Mouse (Mus musculus) layer of hippocampus, adult 9-11 months (tissue): ENCODE data around the gene Cldn6.
A peak's percentile ranks its signal among the peaks of the same experiment; 100 is the strongest.

Source experiments
- DNase-seq: peaks from one replicate; pipeline ENCODE4 v3.0.0; 2022

Cldn6 gene

GRCm38 (mm10) chr17:23675564-23676281 lies 3.3 kb upstream of the Cldn6 start:
- DNase-seq, result no peak

DNA sequence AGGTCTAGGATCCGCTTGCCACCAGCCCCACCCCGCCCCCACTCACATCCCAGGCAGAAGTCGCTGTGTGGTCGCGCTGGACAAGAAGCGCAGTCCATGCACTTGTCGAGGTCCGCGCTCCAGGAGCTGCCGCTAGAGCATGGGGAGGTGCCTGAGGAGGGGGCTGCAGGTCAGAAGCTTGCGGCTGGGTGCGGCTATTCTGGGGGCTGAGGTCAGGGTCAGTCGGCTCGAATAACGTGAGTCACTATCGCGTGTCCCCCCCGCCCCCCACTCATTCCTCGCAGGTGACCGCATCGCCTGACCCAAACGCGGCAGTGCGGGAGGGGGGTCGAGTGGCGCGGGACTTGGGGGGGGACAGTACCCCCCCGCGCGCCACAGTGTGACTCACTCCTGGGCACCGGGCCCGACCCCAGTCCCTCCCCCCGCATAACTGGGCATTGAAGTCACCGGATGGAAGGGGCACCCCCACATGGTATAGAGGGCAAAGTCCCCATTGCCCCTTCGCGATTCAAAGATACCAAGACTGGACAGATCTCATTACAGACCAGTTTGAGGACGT lies 2.5 kb upstream of the Cldn6 start:
- no peak for DNase-seq

DNA sequence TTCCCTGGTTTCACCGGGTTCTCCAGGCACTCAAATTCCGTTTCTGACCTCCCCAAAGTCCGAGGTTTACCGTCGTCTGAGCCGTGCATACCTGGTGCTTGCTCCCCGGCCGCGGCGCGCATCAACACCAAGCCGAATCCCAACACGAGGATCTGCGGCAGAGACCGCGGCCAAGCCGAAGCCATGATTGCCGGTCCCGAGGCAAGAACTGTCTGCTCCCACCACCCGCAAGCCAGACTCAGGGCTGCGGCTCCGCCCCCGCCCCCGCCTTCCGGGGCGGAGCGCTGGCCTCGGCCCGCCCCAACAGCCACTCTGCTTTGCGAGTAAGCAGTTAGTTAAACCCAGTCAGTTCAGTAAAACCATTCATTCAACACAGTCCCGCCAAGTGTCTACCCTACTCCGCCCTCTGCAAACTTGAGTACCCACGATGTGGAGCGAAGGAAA lies 1.8 kb upstream of the Cldn6 start, which contains the start of gene Tnfrsf12a:
Tnfrsf12a (minus strand) TSS at position 233 of the 444 bp plus-strand sequence.
- DNase-seq, result peak; percentile 79

DNA sequence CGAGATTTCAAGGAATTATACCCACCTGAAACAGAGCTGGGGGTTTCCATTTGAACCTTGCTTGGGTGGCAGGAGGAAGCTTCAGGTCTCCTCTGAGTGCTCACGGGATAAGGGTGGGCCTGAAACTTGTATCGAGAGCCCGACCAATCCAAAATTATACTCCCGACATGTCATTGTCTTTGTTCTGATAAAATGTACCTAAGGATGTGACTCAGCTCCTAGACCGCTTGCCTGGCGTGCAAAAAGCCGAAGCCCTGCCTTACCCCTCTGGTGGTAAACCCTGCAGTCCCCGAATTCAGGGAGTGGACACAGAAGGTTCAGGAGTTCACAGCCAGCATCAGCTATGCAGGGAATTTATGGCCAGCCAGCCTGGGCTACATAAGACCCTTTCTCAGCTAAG lies 1.3 kb downstream of the Cldn6 start:
- DNase-seq, result no peak

- no peak for DNase-seq
These were observed 2.0 kb downstream of the Cldn6 start for GRCm38 (mm10) chr17:23681086-23681485.

DNA sequence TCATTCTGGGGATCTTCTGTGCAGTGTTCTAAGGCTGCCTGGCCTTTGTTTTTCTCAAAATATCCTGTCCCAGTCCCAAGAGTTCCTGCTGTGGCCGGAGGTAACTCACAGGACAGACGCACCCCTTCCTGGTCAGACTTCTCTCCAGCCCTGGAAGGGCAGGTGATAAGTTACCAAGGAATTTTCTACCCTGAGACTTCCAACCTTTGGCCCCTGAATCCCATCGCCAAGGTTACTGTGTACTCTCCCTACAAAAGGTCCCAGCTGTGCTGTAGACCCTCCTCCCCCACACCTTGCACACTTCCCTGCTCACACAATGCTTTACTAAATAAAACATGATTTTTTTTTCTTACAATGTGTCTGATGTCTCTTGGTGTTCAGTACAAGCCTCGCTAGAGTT lies 3.0 kb downstream of the Cldn6 start:
- DNase-seq, result no peak

- no peak for DNase-seq
These were observed 3.5 kb downstream of the Cldn6 start for GRCm38 (mm10) chr17:23682530-23682929.

DNA sequence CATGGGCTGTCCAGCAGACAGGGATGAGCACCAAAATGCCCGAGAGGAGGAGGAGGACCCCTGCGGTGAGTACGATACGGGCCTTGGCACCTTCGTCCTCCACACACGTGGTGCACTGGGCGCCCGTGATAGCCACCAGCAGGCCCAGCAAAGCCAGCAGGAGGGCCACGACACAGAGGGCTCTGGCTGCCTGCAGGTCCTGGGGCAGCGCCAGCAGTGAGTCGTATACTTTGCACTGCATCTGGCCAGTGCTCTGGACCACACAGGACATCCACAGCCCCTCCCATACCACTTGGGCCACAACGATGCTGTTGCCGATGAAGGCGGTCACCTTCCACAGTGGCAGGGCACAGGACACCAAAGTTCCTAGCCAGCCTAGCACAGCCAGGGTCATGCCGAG lies 4.2 kb downstream of the Cldn6 start:
- DNase-seq, result no peak

DNA sequence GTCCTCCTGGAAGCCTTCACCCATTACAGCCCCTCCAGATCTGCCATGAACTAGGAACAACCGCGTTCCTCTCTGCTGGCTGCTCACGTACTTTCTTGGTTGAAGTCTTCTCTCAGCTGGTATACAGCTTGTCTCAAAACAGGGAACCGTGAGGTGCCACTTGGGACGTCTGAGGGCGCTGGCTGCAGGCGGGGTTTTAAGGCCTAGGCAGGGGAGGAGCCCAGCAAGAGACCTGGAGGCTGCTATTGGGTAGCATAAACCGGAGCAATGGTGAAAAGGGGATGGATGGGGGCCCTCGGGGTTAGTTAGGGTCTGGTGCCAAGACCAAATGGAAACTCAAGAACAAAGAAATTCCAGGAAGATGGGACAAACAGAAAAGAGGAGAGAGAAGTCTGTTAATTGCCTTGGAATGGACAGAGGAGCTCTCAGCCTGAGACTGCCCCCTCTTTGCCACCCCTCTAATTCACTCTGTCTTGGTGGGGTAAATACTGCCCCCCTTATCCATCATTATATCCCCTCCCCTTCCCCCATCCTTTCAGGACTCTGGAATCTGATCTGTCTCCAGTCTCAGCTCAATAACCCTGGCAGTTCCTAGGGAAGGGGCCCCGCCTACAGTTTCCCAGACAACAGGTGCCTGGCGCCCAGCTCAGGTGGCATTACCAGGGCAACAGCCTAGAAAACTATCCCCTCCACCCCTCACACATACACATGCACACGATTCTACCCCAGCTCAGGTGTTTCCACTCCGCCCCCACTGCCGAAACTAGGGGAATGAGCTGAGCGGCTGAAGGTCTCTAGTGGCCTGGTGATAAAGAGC lies 5.0 kb downstream of the Cldn6 start, which contains the start of gene Cldn9:
Cldn9 (minus strand) TSS at position 171 of the 817 bp plus-strand sequence.
- no peak for DNase-seq

DNA sequence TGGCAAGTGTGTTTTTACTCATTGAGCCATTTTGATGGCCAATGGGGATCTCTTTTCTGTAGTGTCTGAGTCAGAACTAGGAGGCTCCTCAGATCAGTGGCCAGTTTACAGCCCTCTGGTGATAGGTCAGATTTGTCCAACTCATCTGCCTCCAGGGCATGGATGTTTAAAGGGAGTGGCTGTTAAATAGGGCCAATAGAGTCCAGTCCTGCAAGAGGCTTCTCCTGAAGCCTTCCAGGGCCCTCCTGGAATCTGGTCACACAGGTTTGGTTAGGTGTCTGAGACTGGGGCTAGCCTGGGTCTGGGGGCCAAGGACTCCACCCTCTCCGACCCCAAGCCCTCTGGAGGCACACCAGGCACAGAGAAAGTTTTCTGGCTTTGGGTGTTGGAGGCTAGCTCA lies 15.4 kb downstream of the Cldn6 start:
- no peak for DNase-seq

GRCm38 (mm10) chr17:23695801-23696200 lies 16.8 kb downstream of the Cldn6 start:
- DNase-seq, result no peak

GRCm38 (mm10) chr17:23699131-23700077 lies 20.4 kb downstream of the Cldn6 start:
- no peak for DNase-seq

DNA sequence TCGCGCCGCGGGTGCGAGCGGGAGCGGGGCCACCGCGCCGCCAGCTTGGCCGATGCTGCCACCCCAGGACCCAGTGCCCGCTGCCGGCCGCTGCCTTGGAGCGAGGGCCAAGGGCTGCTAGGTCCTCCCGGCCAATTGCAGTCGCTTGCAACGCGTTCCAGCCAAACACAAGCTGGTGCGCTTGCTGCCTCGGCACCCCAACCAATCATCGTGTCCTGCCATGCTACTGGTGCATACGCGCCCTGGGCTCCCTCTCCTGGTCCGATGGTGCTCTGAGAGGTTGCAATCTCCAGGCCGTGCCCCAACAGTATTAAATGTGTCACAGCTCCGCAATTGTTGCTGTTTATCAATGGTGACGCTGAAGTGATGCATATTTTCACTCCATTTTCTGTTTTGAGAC lies 21.0 kb downstream of the Cldn6 start:
- peak; percentile 94 for DNase-seq

GRCm38 (mm10) chr17:23703301-23703700 lies 24.3 kb downstream of the Cldn6 start:
- no peak for DNase-seq

DNA sequence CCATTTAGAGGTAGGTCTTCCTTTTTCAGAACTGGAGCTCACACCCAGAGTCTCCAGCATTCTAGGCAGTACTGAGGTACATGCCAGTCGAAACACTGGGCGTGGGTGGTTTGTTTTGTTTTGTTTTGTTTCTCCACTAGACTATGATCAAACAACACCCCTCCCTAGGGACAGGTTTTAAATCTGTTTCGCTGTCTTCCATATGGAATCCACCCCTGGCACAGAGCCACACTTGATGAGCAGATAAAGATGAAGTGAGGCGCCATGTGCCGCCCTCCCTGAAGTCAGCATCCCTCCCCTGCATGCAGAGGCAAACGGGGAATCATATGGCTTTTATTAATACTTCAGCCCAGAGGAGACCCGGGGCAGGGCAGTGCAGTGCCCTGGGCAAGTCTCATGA lies 25.7 kb downstream of the Cldn6 start:
- DNase-seq, result peak; percentile 45

GRCm38 (mm10) chr17:23705525-23706104 lies 26.6 kb downstream of the Cldn6 start:
- no peak for DNase-seq

- peak; percentile 23 for DNase-seq
These were observed 27.2 kb downstream of the Cldn6 start for GRCm38 (mm10) chr17:23706212-23706611.

DNA sequence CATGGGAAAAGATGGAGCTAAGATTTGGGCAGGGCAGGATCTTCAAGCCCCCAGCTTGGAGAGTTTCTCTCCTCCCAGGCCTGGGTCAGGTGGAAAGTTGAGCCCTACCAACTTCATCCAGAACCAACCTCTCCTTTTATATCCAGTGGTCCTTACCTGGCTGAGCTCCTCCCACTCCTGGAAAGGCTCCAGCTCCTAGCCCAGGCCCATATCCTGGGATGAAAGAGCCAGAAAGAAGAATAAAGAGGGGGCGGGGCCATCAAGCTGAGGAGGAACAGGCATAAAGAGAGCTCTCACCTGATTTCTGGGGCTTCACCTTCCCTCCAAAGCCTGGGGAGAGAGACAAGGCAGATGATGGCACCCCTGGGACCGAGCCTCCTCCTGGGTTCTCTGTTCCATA lies 38.0 kb downstream of the Cldn6 start:
- DNase-seq, result no peak

- DNase-seq, result no peak
These were observed 40.4 kb downstream of the Cldn6 start for GRCm38 (mm10) chr17:23719455-23719854.

GRCm38 (mm10) chr17:23721886-23722285 lies 42.8 kb downstream of the Cldn6 start:
- no peak for DNase-seq

DNA sequence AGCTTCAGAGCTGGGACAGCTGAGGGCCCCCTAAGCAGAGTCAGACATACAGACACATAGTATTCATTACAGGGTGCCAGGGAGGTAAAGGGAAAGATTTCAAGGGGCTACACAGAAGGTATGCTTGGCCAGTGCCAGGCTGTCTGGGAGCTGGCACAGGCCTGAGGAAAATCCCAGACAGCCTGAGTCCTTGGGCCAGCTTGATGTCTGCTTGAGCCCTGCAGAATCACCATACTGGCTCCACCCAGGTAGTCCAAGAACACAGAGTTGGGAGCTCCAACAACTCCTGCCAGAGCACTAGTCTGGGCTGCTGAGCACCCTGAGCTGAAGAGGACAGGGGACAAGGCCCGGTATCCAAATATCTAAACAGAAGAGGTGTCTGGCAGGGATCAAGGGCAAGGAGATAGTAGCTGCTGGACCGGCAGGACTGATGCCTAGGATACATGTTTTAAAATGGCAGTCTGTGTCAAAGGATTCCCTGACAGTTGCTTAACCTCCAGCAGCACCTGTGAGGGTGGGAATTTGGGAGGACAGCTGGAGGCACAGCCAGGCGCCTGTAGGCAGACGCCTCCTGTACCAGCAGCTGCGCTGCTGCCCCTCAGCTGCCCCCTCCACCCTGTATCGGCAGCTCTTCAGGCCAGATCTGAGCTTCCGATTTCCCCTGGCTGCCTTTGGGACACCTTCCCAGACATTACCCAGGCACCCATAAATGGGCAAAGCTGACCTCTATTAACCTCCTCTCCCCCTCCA lies 43.5 kb downstream of the Cldn6 start, which contains the start of gene 1520401A03Rik:
1520401A03Rik (minus strand) TSS at position 408 of the 750 bp plus-strand sequence.
- DNase-seq, result no peak
